Mouse (Mus musculus) ES-Bruce4 (cell line): ENCODE data around the gene Itgav. TPM values are rescaled to one million over a fixed set of nuclear protein-coding genes. Genes with fewer than 3 reads are reported as not detected.

Experiments used
- H3K27ac ChIP-seq: 2 replicates; pipeline ENCODE4 v1.5.1; 2012; ENCODE audit warnings: low read length, inconsistent platforms; ENCODE audit not compliant: insufficient read depth
- H3K27me3 ChIP-seq: 2 replicates; pipeline ENCODE4 v1.6.1; 2012; ENCODE audit warnings: mild to moderate bottlenecking, low read length, inconsistent platforms; ENCODE audit not compliant: control insufficient read depth, poor library complexity, insufficient read depth, severe bottlenecking
- H3K36me3 ChIP-seq: 2 replicates; pipeline ENCODE4 v1.6.1; 2012; ENCODE audit warnings: inconsistent platforms, mild to moderate bottlenecking, low read length, moderate library complexity; ENCODE audit not compliant: control insufficient read depth, poor library complexity, insufficient read depth, severe bottlenecking
- H3K4me1 ChIP-seq: one replicate; pipeline ENCODE4 v1.8.1; 2011; ENCODE audit warnings: low read length; ENCODE audit not compliant: control insufficient read depth, insufficient read depth
- H3K4me3 ChIP-seq: 2 replicates; pipeline ENCODE4 v1.5.1; 2011; ENCODE audit warnings: low read depth, mild to moderate bottlenecking, low read length
- H3K9ac ChIP-seq: 2 replicates; pipeline ENCODE4 v1.6.1; 2012; ENCODE audit warnings: low read depth, mild to moderate bottlenecking, inconsistent platforms; ENCODE audit not compliant: poor library complexity, severe bottlenecking
- H3K9me3 ChIP-seq: replicated peaks from 2 replicates; pipeline ENCODE4 v1.6.1; 2012; ENCODE audit warnings: mild to moderate bottlenecking, low read length, inconsistent platforms; ENCODE audit not compliant: control insufficient read depth, poor library complexity, insufficient read depth, severe bottlenecking
- CTCF ChIP-seq: IDR thresholded peaks from one replicate; pipeline ENCODE4 v1.8.1; 2011; ENCODE audit warnings: low read depth, low read length
- EP300 ChIP-seq: IDR thresholded peaks from 2 replicates; pipeline ENCODE4 v1.6.1; 2011; ENCODE audit warnings: low read depth, low read length; ENCODE audit not compliant: insufficient read depth
- POLR2A ChIP-seq: IDR thresholded peaks from one replicate; pipeline ENCODE4 v1.8.1; 2011; ENCODE audit warnings: low read length; ENCODE audit not compliant: insufficient read depth
- polyA plus RNA-seq: library from polyadenylated mRNA; stranded (reverse); fragments of >200 nt; gene quantifications from 2 replicates; pipeline ENCODE4 v1.2.4, GENCODE M21; 2011; ENCODE audit warnings: low read depth; ENCODE audit not compliant: missing spikeins, insufficient read depth, insufficient read length

Itgav gene
- 54.4 and 55.6 TPM in 2 replicates for polyA plus RNA-seq

GRCm38 (mm10) chr2:83723921-83724826, at the start of gene Itgav:
Gene Itgav, plus strand, starts transcription at chr2:83724397.
- Histone ChIP-seq H3K4me3 (peak within 1 kb of the TSS; percentile 96), H3K9me3 (no peaks in the 10 kb centered on the region), H3K36me3 (no peaks in the 10 kb centered on the region), H3K9ac (peak within 1 kb of the TSS; percentile 94), H3K27me3 (no peaks in the 10 kb centered on the region), H3K4me1 (peaks cover 2% of the 10 kb centered on the region), H3K27ac (peak within 1 kb of the TSS; percentile 61)
- TF ChIP-seq EP300 (no peak), CTCF (no peak), POLR2A (peak; percentile 49)

GRCm38 (mm10) chr2:83674421-83674820, 49.8 kb upstream of the Itgav start:
- no peak overlapping the region for H3K27ac ChIP-seq
- no peaks in the 10 kb centered on the region for H3K9me3 ChIP-seq
- no peaks in the 10 kb centered on the region for H3K4me1 ChIP-seq
- TF ChIP-seq EP300 (no peak), POLR2A (no peak), CTCF (no peak)
- no peak overlapping the region for H3K4me3 ChIP-seq
- peaks cover 2% of the 10 kb centered on the region for H3K36me3 ChIP-seq
- no peak overlapping the region for H3K9ac ChIP-seq
- H3K27me3 ChIP-seq = no peaks in the 10 kb centered on the region

- Histone ChIP-seq H3K27ac (no peak overlapping the region), H3K4me3 (no peak overlapping the region), H3K36me3 (peaks cover 2% of the 10 kb centered on the region), H3K9ac (no peak overlapping the region), H3K9me3 (no peaks in the 10 kb centered on the region), H3K27me3 (no peaks in the 10 kb centered on the region), H3K4me1 (no peaks in the 10 kb centered on the region)
- TF ChIP-seq CTCF = no peak
Observed at GRCm38 (mm10) chr2:83674896-83675295, 49.3 kb upstream of the Itgav start.

GRCm38 (mm10) chr2:83675681-83676080, 48.5 kb upstream of the Itgav start:
- Histone ChIP-seq H3K4me1 (no peaks in the 10 kb centered on the region), H3K27ac (no peak overlapping the region)
- TF ChIP-seq POLR2A (no peak), EP300 (no peak), CTCF (no peak)

GRCm38 (mm10) chr2:83676226-83676870, 47.8 kb upstream of the Itgav start:
- TF ChIP-seq CTCF = no peak
- Histone ChIP-seq H3K9me3 (no peaks in the 10 kb centered on the region), H3K36me3 (no peaks in the 10 kb centered on the region), H3K4me3 (no peak overlapping the region), H3K27me3 (no peaks in the 10 kb centered on the region), H3K27ac (no peak overlapping the region), H3K4me1 (no peaks in the 10 kb centered on the region), H3K9ac (no peak overlapping the region)

More at GRCm38 (mm10) chr2:83675681-83676080, 48.5 kb upstream of the Itgav start:
- no peak overlapping the region for H3K9ac ChIP-seq
- H3K9me3 ChIP-seq = no peaks in the 10 kb centered on the region
- no peak overlapping the region for H3K4me3 ChIP-seq
- H3K36me3 ChIP-seq = no peaks in the 10 kb centered on the region
- H3K27me3 ChIP-seq = no peaks in the 10 kb centered on the region

GRCm38 (mm10) chr2:83681332-83681731, 42.9 kb upstream of the Itgav start:
- no peaks in the 10 kb centered on the region for H3K9me3 ChIP-seq
- H3K36me3 ChIP-seq = no peaks in the 10 kb centered on the region
- no peaks in the 10 kb centered on the region for H3K4me1 ChIP-seq
- H3K9ac ChIP-seq = no peak overlapping the region
- TF ChIP-seq POLR2A = no peak
- no peak for TF ChIP-seq EP300
- TF ChIP-seq CTCF = no peak
- H3K4me3 ChIP-seq = no peak overlapping the region
- no peaks in the 10 kb centered on the region for H3K27me3 ChIP-seq
- no peak overlapping the region for H3K27ac ChIP-seq
